Mouse (Mus musculus) midbrain, embryonic 11.5 days (tissue): ENCODE measurements at regions not wholly inside any gene's neighbourhood (a gene's known extent, or its start where the extent isn't known, plus 50 kb on each side); places are given as distances from the start of the nearest gene placed in this dataset.

ENCODE experiments used
- ATAC-seq: fragments of 200-750 bp; cut with Nextera tagmentation; 2 replicates; pipeline ENCODE4 v1.8.0; 2017; ENCODE audit warnings: moderate TSS enrichment, moderate library complexity; ENCODE audit not compliant: low FRiP score
- DNase-seq: peaks from one replicate; pipeline ENCODE4 v3.0.0; 2015; ENCODE audit warnings: low spot score; ENCODE audit errors: missing footprints
- H3K27ac ChIP-seq: fragments of 300-500 bp; sonication (generic); 2 replicates; pipeline ENCODE4 v1.5.1; 2014; ENCODE audit warnings: low read depth, low read length
- H3K27me3 ChIP-seq: fragments of 300-500 bp; sonication (generic); 2 replicates; pipeline ENCODE4 v1.6.1; 2014; ENCODE audit warnings: mild to moderate bottlenecking, low read length, moderate library complexity, mixed read lengths; ENCODE audit not compliant: control insufficient read depth, insufficient read depth
- H3K36me3 ChIP-seq: fragments of 300-500 bp; sonication (generic); 2 replicates; pipeline ENCODE4 v1.6.1; 2014; ENCODE audit warnings: mild to moderate bottlenecking, low read length, moderate library complexity, mixed read lengths; ENCODE audit not compliant: control insufficient read depth, insufficient read depth
- H3K4me1 ChIP-seq: fragments of 300-500 bp; sonication (generic); 2 replicates; pipeline ENCODE4 v1.6.1; 2014; ENCODE audit warnings: low read length; ENCODE audit not compliant: control insufficient read depth, insufficient read depth
- H3K4me2 ChIP-seq: fragments of 300-500 bp; sonication (generic); 2 replicates; pipeline ENCODE4 v1.6.1; 2014; ENCODE audit warnings: mild to moderate bottlenecking, moderate library complexity
- H3K4me3 ChIP-seq: fragments of 300-500 bp; sonication (generic); 2 replicates; pipeline ENCODE4 v1.5.1; 2014; ENCODE audit warnings: low read depth, low read length
- H3K9ac ChIP-seq: fragments of 300-500 bp; sonication (generic); 2 replicates; pipeline ENCODE4 v1.6.1; 2014; ENCODE audit warnings: low read length
- H3K9me3 ChIP-seq: fragments of 300-500 bp; sonication (generic); 2 replicates; pipeline ENCODE4 v1.6.1; 2016; ENCODE audit warnings: low read length; ENCODE audit not compliant: control insufficient read depth
- WGBS: fragments of 180-500 bp; shearing (Covaris S2); extraction: QIAGEN DNeasy Blood & Tissue Kit; methylation state at CpG from one replicate; pipeline ENCODE4 v1.1.7; 2014; 5-methylcytosine and 5-hydroxymethylcytosine counted together

DNA sequence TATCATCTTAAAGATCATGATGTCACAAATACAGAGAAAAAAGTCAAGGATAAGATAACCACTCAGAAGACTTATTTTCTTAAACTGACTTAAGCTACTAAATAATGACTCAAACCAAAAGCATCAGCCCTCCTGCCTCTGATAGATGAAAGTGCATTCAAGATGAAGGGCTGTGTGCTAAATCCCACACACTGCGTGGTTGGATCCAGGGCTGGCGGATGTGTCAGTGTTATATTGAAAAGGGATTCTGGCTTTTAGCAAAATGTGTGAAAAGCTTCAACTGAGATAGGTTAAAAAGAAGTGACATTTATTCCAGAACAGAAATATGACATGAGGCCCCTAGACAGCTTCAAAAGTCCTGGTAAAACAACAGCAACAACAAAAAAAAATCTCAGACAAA is 245.7 kb upstream of the Sphkap start:
- no peak overlapping the region for H3K4me2 ChIP-seq
- no peak overlapping the region for H3K4me3 ChIP-seq
- no peaks in the 10 kb centered on the region for H3K27me3 ChIP-seq
- no peaks in the 10 kb centered on the region for H3K9me3 ChIP-seq
- no peaks in the 10 kb centered on the region for H3K36me3 ChIP-seq
- no peak overlapping the region for H3K27ac ChIP-seq
- ATAC-seq (no peak), DNase-seq (no peak)
- H3K9ac ChIP-seq = no peak overlapping the region
- H3K4me1 ChIP-seq = no peaks in the 10 kb centered on the region
- 81% methylated on average over 2 of the region's 2 CpGs for WGBS

DNA sequence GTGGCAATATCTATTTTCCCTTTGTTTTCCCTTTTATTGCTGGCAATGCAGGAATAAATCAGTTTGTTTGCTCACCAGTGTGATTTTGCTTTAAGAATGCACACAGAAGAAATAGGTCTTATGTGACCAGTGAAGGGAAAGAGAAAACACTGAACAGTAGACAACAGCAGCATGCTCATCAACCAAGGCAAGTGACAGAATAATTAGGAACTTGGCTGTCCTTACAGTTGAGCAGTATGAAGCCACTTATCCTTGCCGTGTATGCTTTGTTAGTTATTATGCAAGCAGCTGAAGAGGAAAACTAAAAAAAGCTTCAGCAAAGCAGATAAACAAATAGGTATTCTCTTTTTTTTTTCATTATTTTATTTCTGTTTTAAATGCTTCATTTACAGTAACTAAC is 237.6 kb upstream of the Sphkap start:
- H3K4me2 ChIP-seq = no peak overlapping the region
- H3K9me3 ChIP-seq = no peaks in the 10 kb centered on the region
- H3K27ac ChIP-seq = no peak overlapping the region
- H3K36me3 ChIP-seq = no peaks in the 10 kb centered on the region
- DNase-seq = no peak
- WGBS = 74% methylated on average over 1 of the region's 1 CpGs
- H3K9ac ChIP-seq = no peak overlapping the region
- H3K27me3 ChIP-seq = no peaks in the 10 kb centered on the region
- ATAC-seq = no peak
- H3K4me1 ChIP-seq = no peaks in the 10 kb centered on the region
- H3K4me3 ChIP-seq = no peak overlapping the region

DNA sequence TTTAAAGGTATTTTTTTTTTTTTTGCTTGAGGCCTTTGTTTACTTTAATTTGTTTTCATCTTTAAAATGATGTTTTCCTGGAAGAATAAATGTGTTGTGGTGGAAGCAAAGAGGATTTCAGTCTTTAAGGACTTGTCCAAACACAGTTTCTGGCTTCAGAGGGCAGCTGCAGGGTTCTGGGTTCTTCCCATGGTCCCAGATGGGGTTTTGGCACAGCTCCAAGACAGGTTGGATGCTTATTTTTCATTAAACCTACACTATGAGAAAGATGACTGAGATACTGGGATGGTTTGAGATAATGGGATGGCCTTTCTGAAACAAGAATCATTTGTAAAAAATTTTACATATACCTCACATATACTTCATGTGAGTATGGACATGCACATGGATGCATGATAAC is 234.7 kb upstream of the Sphkap start:
- Histone ChIP-seq H3K27ac (no peak overlapping the region), H3K27me3 (no peaks in the 10 kb centered on the region), H3K4me1 (no peaks in the 10 kb centered on the region), H3K9ac (no peak overlapping the region), H3K4me3 (no peak overlapping the region), H3K4me2 (no peak overlapping the region), H3K36me3 (no peaks in the 10 kb centered on the region), H3K9me3 (no peaks in the 10 kb centered on the region)
- ATAC-seq (no peak), DNase-seq (no peak)

DNA sequence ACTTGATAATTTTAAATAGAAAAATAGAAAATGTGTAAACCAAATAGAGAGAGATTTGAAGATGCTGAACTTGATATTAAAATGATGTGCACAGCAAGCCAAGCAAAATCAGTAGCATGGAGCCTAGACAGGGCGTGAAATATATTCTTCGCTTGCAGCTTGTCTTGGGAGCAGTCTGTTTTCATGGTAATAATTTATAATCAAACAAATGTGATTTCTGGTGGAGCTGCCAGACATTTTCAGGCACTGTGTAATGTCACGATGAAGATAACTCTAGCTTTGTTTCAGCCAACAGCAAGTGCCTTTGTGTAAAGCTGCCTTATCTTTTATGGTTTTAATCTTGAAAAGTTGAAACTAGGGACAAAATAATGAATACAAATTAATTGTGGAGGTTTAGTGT is 228.1 kb upstream of the Sphkap start:
- Histone ChIP-seq H3K27me3 (no peaks in the 10 kb centered on the region), H3K27ac (no peak overlapping the region), H3K4me1 (no peaks in the 10 kb centered on the region), H3K9ac (no peak overlapping the region), H3K4me2 (no peak overlapping the region), H3K4me3 (no peak overlapping the region), H3K9me3 (no peaks in the 10 kb centered on the region), H3K36me3 (no peaks in the 10 kb centered on the region)
- 83% methylated on average over 3 of the region's 3 CpGs for WGBS
- DNase-seq (no peak), ATAC-seq (no peak)

DNA sequence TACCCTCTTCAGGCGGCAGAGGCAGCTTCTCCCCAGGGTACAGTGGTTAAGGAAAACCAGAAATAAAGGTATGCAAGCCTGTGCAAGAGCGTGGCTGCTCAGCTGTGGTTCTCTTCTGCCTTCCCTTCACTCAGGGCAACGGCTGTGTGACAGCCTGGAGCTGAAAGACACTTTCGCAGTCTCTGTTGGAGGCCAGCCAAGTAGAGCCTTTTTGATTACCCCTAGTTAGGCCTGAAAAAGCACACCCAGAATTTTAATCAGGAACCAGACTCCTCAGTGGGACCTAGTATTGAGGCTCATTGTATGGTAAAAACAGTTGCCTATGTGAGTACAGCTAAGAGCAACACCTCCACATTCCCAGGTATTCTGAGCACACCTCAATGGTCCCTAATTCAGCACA is 223.8 kb upstream of the Sphkap start:
- H3K4me1 ChIP-seq = no peaks in the 10 kb centered on the region
- 59% methylated on average over 4 of the region's 4 CpGs for WGBS
- ATAC-seq (no peak), DNase-seq (no peak)
- H3K27me3 ChIP-seq = no peaks in the 10 kb centered on the region
- H3K27ac ChIP-seq = no peak overlapping the region
- H3K36me3 ChIP-seq = no peaks in the 10 kb centered on the region
- no peak overlapping the region for H3K4me2 ChIP-seq
- H3K9me3 ChIP-seq = no peaks in the 10 kb centered on the region
- no peak overlapping the region for H3K9ac ChIP-seq
- no peak overlapping the region for H3K4me3 ChIP-seq

DNA sequence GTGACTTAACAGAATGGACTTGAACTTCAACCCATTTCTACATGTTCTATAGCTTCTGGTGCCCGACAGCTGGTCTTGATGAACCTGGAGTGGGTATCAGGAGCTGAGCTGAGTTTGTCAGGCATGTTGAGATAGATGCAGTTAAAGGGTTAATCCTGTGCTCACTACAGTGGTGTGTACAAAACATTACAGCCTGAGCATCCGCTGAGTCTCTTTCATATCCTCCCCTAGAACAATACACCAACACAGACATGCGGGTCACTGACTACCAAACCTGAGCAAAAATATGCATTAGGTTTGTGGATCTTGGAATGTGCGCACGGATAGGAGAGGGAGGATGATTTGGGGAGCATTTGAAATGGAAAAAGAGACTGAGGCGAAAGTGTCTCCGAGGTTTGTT is 223.4 kb upstream of the Sphkap start:
- WGBS = 88% methylated on average over 7 of the region's 7 CpGs
- Histone ChIP-seq H3K4me2 (no peak overlapping the region), H3K27me3 (no peaks in the 10 kb centered on the region), H3K36me3 (no peaks in the 10 kb centered on the region), H3K27ac (no peak overlapping the region), H3K9ac (no peak overlapping the region), H3K9me3 (no peaks in the 10 kb centered on the region), H3K4me3 (no peak overlapping the region), H3K4me1 (no peaks in the 10 kb centered on the region)
- DNase-seq (no peak), ATAC-seq (no peak)

DNA sequence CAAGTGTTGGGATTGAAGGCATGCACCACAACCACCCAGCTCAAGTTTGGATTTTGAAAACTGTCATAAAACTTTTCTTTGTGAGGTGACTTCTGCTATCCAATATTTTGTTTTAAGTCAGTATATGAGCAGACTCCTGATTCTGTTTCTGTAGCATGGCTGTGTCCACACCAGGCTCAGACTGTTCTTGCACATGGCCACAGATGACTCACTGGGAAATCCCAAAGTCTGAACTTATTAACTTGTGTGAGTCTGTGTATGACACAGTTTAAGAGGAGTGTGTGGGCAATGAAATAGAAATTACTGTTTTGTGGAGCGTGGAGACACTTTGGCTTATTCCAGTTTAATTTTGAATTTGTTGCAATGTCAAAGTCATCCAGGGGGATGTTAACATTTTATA is 179.3 kb upstream of the Sphkap start:
- Histone ChIP-seq H3K27me3 (no peaks in the 10 kb centered on the region), H3K36me3 (no peaks in the 10 kb centered on the region), H3K9ac (no peak overlapping the region), H3K9me3 (no peaks in the 10 kb centered on the region), H3K27ac (no peak overlapping the region), H3K4me2 (no peak overlapping the region), H3K4me3 (no peak overlapping the region), H3K4me1 (no peaks in the 10 kb centered on the region)
- ATAC-seq = no peak
- no peak for DNase-seq
- 90% methylated on average over 1 of the region's 1 CpGs for WGBS

DNA sequence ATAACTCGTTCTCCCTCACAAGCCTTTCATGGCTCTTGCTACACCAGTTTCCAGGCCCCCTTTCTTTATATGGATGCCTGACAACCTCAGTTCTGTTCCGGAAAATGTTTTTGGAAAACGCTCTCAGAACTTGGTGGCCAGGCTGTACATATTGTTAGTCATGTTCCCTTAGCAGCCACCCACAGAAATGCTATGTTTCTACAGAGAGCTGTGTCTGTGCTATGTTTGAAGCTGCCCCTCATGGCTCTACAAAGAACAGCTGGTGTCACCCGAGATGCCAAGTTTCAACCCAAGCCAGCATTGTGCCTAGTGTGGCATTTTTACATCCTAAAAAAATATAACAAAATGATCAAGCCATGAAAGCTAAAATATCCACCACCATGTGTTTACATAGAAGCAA is 175.0 kb upstream of the Sphkap start:
- H3K4me1 ChIP-seq = no peaks in the 10 kb centered on the region
- WGBS = 82% methylated on average over 4 of the region's 4 CpGs
- H3K36me3 ChIP-seq = no peaks in the 10 kb centered on the region
- no peaks in the 10 kb centered on the region for H3K9me3 ChIP-seq
- H3K27ac ChIP-seq = no peak overlapping the region
- H3K4me2 ChIP-seq = no peak overlapping the region
- DNase-seq (no peak), ATAC-seq (no peak)
- H3K4me3 ChIP-seq = no peak overlapping the region
- no peaks in the 10 kb centered on the region for H3K27me3 ChIP-seq
- no peak overlapping the region for H3K9ac ChIP-seq

DNA sequence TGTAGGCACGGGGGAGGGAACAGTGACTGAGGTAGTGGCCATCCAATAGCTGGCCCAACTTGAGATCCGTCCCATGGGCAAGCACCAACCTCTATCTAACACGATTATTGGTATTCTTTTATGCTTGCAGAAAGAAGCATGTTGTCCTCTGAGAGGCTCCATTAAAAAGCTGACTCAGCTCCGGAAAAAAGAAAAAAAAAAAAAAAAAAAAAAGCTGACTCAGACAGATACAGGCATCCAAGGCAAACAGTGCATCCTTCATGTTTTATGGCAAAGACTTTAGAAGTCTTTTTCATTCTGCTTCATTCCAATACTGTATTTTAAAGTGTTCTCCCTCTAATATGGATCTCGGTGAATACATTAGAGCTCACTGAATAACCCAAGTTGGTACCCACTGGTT is 162.0 kb upstream of the Sphkap start:
- H3K4me1 ChIP-seq = no peaks in the 10 kb centered on the region
- no peaks in the 10 kb centered on the region for H3K27me3 ChIP-seq
- no peak overlapping the region for H3K4me3 ChIP-seq
- no peaks in the 10 kb centered on the region for H3K36me3 ChIP-seq
- H3K9ac ChIP-seq = no peak overlapping the region
- no peak overlapping the region for H3K4me2 ChIP-seq
- H3K27ac ChIP-seq = no peak overlapping the region
- no peaks in the 10 kb centered on the region for H3K9me3 ChIP-seq
- DNase-seq (no peak), ATAC-seq (no peak)
- 89% methylated on average over 5 of the region's 5 CpGs for WGBS

DNA sequence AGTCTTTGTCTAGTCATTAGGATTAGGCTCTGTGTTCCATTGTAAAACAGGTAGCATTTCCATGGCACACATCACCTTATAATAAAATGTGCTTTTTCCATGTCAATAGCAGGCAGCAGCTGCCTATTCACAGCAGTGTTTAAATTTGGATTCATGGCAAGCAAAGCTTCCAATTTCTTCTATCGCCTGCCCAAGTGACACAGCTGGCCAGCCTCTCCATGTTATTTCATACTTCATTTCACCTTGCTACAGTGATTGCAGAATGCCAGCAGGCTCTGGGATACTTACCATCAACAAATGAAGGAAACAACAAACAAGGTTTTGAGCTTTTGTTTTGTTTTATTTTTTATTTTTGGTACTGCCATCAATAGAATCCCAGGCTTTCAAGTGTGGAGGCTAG is 160.7 kb upstream of the Sphkap start:
- Histone ChIP-seq H3K9me3 (no peaks in the 10 kb centered on the region), H3K27ac (no peak overlapping the region), H3K36me3 (no peaks in the 10 kb centered on the region), H3K27me3 (no peaks in the 10 kb centered on the region), H3K4me2 (no peak overlapping the region), H3K4me1 (no peaks in the 10 kb centered on the region), H3K9ac (no peak overlapping the region), H3K4me3 (no peak overlapping the region)
- no peak for DNase-seq
- no peak for ATAC-seq
- WGBS = 89% methylated on average over 1 of the region's 1 CpGs
